Mouse (Mus musculus): ENCODE data around the gene Cfap298. TPM values are rescaled to one million over a fixed set of nuclear protein-coding genes. Genes with fewer than 3 reads are reported as not detected.
A peak's percentile ranks its signal among the peaks of the same experiment; 100 is the strongest.

Gene Cfap298
- polyA plus RNA-seq, 1 experiment = 105 TPM

DNA sequence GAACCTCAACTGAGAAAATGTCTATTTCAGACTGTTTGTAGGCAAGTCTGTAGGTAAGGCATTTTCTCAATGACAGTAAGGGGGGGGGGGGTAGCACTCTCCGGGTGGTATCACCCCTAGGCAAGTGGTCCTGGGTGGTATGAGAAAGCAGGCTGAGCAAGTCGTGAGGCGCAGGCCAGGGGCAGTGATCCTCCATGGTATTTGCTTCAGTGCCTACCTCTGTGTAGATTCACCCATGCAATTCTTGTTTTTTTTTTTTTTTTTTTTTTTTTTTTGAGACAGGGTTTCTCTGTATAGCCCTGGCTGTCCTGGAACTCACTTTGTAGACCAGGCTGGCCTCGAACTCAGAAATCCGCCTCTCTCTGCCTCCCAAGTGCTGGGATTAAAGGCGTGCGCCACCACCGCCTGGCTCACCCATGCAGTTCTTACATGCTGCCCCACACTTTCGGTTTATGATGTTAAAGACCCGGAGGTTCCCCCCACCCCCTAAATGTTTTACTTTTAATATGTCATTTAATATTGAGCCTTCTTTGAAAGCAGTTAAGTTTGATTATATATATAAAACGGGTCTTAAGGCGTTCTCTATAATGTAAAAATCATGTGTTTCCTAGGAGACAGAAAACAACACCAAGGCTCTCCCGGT lies 1.3 kb downstream of the Cfap298 start:
- Histone ChIP-seq H3K4me3 (ENCODE audit: control insufficient read depth, low read depth, low read length) (peak overlapping the region; percentile 100), H3K36me3 (ENCODE audit: control insufficient read depth, insufficient read depth, low read length) (peaks cover 3% of the 10 kb centered on the region), H3K4me1 (ENCODE audit: control insufficient read depth, insufficient read depth, low read length) (peaks cover 2% of the 10 kb centered on the region; the same call in 1 of the 2 replicates), H3K27ac (ENCODE audit: control insufficient read depth, insufficient read depth, low read depth, low read length) (peak overlapping the region; percentile 96), H3K27me3 (ENCODE audit: control insufficient read depth, insufficient read depth, low read length) (no peaks in the 10 kb centered on the region)
- TF ChIP-seq CTCF (IDR thresholded peaks at IDR 0.05; ENCODE audit: control insufficient read depth, insufficient read depth, insufficient replicate concordance, low read depth, low read length) (no peak), POLR2A (IDR thresholded peaks at IDR 0.05; ENCODE audit: control insufficient read depth, low read depth, low read length) (no peak)

DNA sequence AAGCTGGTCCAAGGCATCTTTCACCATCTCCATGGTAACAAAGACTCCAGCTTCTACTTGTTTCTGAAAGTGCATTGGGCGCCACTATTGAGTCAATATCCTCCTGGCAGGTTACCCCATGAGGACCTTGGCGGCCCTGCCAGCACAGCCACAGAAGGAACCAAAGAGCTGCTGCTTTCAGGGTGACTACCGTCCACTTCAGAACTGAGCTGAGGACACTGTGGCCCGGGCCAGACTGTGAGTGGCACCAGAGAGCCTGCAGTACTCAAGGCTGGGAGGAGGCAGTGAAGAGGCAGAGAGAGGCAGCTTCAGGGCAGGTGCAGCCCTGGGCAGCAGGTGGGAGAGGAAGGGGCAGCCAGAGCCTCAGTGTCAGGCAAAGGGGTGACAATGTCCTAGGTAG lies 7.5 kb downstream of the Cfap298 start:
- Histone ChIP-seq H3K27ac (ENCODE audit: control insufficient read depth, insufficient read depth, low read depth, low read length) (no peak overlapping the region), H3K36me3 (ENCODE audit: control insufficient read depth, insufficient read depth, low read length) (no peaks in the 10 kb centered on the region; the same call in none of the 2 replicates), H3K4me1 (ENCODE audit: control insufficient read depth, insufficient read depth, low read length) (no peaks in the 10 kb centered on the region), H3K27me3 (ENCODE audit: control insufficient read depth, insufficient read depth, low read length) (no peaks in the 10 kb centered on the region), H3K4me3 (ENCODE audit: control insufficient read depth, low read depth, low read length) (no peak overlapping the region)
- no peak for TF ChIP-seq POLR2A (IDR thresholded peaks at IDR 0.05; ENCODE audit: control insufficient read depth, low read depth, low read length)
- 0 out of 2 replicates have a peak, but pooled peaks have one; percentile 9 for TF ChIP-seq CTCF (IDR thresholded peaks at IDR 0.05; ENCODE audit: control insufficient read depth, insufficient read depth, insufficient replicate concordance, low read depth, low read length)

DNA sequence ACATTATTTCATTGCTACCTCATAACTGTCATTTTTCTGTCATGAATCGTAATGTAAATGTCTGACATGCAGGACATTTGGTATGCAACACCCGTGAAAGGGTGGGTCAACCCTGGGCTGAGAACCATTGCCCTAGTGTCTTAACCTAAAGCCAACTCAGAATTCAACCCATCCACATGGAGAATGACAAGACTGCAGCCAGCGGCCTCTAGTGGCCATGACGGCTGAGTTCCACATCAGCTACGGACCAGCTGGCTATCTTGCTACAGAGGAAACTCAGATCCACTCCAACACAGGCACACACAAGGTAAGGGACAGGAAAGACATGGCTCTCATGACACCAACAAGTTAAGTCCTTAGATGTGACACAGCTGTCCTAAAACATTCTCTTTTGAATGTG lies 9.5 kb downstream of the Cfap298 start:
- H3K36me3 ChIP-seq (ENCODE audit: control insufficient read depth, insufficient read depth, low read length) = no peaks in the 10 kb centered on the region; the same call in none of the 2 replicates

DNA sequence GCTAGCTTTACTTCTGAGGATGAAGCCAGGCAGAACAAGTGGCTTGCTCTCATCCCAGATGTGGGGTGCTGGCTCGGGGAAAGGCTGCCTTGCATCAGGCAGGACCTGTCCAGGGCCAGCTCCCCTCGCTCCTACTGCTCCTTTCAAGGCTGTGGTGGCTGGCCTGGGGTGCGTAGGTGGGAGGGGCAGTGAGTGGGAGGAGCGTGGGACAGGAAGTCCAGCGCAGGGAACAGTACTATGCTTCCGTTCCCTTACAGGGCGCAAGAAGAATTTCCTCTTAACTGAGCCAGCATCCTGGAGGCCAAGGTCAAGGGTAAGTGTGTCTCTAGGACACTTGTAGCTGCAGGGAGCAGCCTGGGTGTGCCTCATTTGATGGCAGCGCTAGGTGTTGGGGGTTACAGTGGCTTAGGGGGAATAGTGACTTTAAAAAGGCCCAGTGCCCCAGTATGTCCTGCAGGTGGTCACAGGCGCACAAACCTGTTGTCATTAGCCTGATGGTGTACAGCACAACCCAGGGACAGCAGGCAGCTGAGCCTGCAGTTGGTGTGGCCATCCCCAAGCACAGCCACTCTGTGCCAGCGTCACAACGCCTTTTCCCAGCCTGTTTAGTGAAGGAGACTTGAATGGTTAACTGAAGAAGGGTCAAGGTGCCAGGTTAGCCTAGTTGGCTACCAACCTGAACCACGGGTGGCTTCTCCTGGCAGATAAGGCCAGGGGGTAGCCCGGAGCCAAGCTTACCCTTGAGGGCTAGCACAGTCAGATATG lies 10.1 kb downstream of the Cfap298 start:
- Histone ChIP-seq H3K36me3 (ENCODE audit: control insufficient read depth, insufficient read depth, low read length) (no peaks in the 10 kb centered on the region; the same call in 1 of the 2 replicates), H3K27ac (ENCODE audit: control insufficient read depth, insufficient read depth, low read depth, low read length) (no peak overlapping the region), H3K27me3 (ENCODE audit: control insufficient read depth, insufficient read depth, low read length) (no peaks in the 10 kb centered on the region), H3K4me3 (ENCODE audit: control insufficient read depth, low read depth, low read length) (no peak overlapping the region), H3K4me1 (ENCODE audit: control insufficient read depth, insufficient read depth, low read length) (no peaks in the 10 kb centered on the region)
- TF ChIP-seq POLR2A (IDR thresholded peaks at IDR 0.05; ENCODE audit: control insufficient read depth, low read depth, low read length) = no peak
- no peak for TF ChIP-seq CTCF (IDR thresholded peaks at IDR 0.05; ENCODE audit: control insufficient read depth, insufficient read depth, insufficient replicate concordance, low read depth, low read length)

More for the DNA sequence above, 9.5 kb downstream of the Cfap298 start:
- no peak overlapping the region for H3K27ac ChIP-seq (ENCODE audit: control insufficient read depth, insufficient read depth, low read depth, low read length)
- H3K4me1 ChIP-seq (ENCODE audit: control insufficient read depth, insufficient read depth, low read length) = no peaks in the 10 kb centered on the region
- H3K4me3 ChIP-seq (ENCODE audit: control insufficient read depth, low read depth, low read length) = no peak overlapping the region
- H3K27me3 ChIP-seq (ENCODE audit: control insufficient read depth, insufficient read depth, low read length) = no peaks in the 10 kb centered on the region
- TF ChIP-seq POLR2A (IDR thresholded peaks at IDR 0.05; ENCODE audit: control insufficient read depth, low read depth, low read length) (no peak), CTCF (IDR thresholded peaks at IDR 0.05; ENCODE audit: control insufficient read depth, insufficient read depth, insufficient replicate concordance, low read depth, low read length) (peak; percentile 70; the same call in 1 of the 2 replicates)

DNA sequence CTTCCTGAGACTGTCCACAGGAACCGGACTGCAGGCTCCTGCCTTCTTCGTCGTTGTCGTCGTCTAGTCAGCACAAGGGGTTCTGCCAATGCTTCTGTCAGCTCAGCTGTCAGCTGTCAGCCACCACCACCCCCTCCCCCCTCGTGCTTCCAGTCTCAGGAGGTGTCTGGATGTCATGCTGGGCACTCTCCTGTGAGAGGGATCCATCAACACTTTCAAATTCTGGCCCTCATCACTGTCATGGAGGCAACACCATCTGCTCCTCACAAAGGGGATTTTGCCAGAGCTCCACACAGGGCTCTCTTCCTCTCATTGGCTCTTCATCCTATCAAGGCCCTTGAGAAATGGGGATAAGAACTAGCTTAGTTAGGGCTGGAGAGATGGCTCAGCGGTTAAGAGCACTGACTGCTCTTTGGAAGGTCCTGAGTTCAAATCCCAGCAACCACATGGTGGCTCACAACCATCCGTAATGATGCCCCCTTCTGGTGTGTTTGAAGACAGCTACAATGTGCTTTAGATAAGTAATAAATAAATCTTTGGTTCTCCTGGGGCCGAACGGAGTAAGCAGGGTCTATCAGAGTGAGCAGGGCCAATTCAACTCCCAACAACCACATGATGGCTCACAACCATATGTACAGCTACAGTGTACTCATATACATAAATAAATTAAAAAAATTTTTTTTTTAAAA lies 13.3 kb downstream of the Cfap298 start:
- no peak for TF ChIP-seq CTCF (IDR thresholded peaks at IDR 0.05; ENCODE audit: control insufficient read depth, insufficient read depth, insufficient replicate concordance, low read depth, low read length)
- no peak for TF ChIP-seq POLR2A (IDR thresholded peaks at IDR 0.05; ENCODE audit: control insufficient read depth, low read depth, low read length)
- Histone ChIP-seq H3K36me3 (ENCODE audit: control insufficient read depth, insufficient read depth, low read length) (no peaks in the 10 kb centered on the region), H3K4me1 (ENCODE audit: control insufficient read depth, insufficient read depth, low read length) (no peaks in the 10 kb centered on the region), H3K27ac (ENCODE audit: control insufficient read depth, insufficient read depth, low read depth, low read length) (no peak overlapping the region), H3K4me3 (ENCODE audit: control insufficient read depth, low read depth, low read length) (no peak overlapping the region), H3K27me3 (ENCODE audit: control insufficient read depth, insufficient read depth, low read length) (no peaks in the 10 kb centered on the region)

DNA sequence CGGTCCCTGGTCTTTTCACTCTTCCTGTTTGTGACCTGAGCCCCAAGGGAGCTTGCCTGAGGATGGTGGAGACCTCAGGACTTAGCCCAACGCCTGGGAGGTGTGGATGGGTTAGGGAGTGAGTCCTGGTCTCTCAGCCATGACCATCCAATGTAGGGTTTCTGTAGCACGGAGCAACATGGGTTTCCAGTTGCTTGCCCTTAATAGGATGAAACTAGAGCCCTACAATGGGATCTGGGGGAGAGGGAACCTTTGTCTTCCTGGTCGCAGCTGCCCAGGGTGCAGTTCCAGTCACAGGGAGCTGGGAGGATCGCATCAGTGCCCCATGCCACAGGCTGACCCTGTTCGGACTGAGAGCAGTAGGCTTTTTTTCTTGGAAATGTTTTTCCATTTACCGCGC lies 17.8 kb downstream of the Cfap298 start:
- Histone ChIP-seq H3K4me1 (ENCODE audit: control insufficient read depth, insufficient read depth, low read length) (peaks cover 4% of the 10 kb centered on the region; the same call in 1 of the 2 replicates), H3K36me3 (ENCODE audit: control insufficient read depth, insufficient read depth, low read length) (no peaks in the 10 kb centered on the region), H3K4me3 (ENCODE audit: control insufficient read depth, low read depth, low read length) (no peak overlapping the region), H3K27ac (ENCODE audit: control insufficient read depth, insufficient read depth, low read depth, low read length) (no peak overlapping the region), H3K27me3 (ENCODE audit: control insufficient read depth, insufficient read depth, low read length) (no peaks in the 10 kb centered on the region)
- TF ChIP-seq CTCF (IDR thresholded peaks at IDR 0.05; ENCODE audit: control insufficient read depth, insufficient read depth, insufficient replicate concordance, low read depth, low read length) (no peak), POLR2A (IDR thresholded peaks at IDR 0.05; ENCODE audit: control insufficient read depth, low read depth, low read length) (no peak)

DNA sequence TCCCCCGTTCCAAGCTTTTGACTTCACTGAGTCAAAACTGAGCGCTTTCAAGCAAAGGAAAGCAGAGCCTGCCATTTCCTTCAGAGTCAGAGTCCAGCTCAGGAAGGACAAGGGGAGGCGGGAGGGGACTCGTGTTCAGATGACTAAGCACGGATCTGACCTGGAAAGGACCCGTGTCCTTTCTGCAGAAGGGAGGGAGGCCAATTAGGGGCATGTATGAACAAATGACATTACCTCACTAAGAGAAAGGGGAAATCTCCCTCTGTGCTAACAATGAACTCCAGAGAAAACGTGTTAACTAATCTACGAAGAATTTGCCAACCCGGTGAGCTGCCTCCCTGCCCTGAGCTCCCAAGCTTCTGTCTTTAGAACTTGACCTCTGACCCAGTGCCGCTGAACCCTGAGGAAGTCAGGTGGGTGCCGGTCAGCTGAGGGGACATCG lies 18.9 kb downstream of the Cfap298 start:
- H3K27ac ChIP-seq (ENCODE audit: control insufficient read depth, insufficient read depth, low read depth, low read length) = no peak overlapping the region
- peaks cover 4% of the 10 kb centered on the region; the same call in 1 of the 2 replicates for H3K4me1 ChIP-seq (ENCODE audit: control insufficient read depth, insufficient read depth, low read length)
- TF ChIP-seq CTCF (IDR thresholded peaks at IDR 0.05; ENCODE audit: control insufficient read depth, insufficient read depth, insufficient replicate concordance, low read depth, low read length) (no peak), POLR2A (IDR thresholded peaks at IDR 0.05; ENCODE audit: control insufficient read depth, low read depth, low read length) (no peak)
- H3K27me3 ChIP-seq (ENCODE audit: control insufficient read depth, insufficient read depth, low read length) = no peaks in the 10 kb centered on the region
- H3K36me3 ChIP-seq (ENCODE audit: control insufficient read depth, insufficient read depth, low read length) = no peaks in the 10 kb centered on the region
- no peak overlapping the region for H3K4me3 ChIP-seq (ENCODE audit: control insufficient read depth, low read depth, low read length)
